Mouse (Mus musculus) embryo, embryonic 11.5 days (tissue): Measurements from ENCODE around the gene Tmx4.
"Not testable (repeated sequence)": the region's sequence is repeated elsewhere in the genome, so short reads cannot be mapped to it uniquely, and the experiment has no call there.

Experiments used
- DNase-seq: peaks from one replicate; pipeline ENCODE4 v3.0.0-alpha.2; 2012; ENCODE audit warnings: low read depth, low spot score

Gene Tmx4

GRCm38 (mm10) chr2:134643514-134644300, at the start of gene Tmx4:
Gene Tmx4 (minus strand): TSS chr2:134644145.
- peak; percentile 97 for DNase-seq

GRCm38 (mm10) chr2:134692125-134692524, 48.2 kb upstream of the Tmx4 start:
- no peak for DNase-seq

- DNase-seq = no peak
These were observed 47.1 kb upstream of the Tmx4 start for GRCm38 (mm10) chr2:134691055-134691454.

GRCm38 (mm10) chr2:134682326-134682725, 38.4 kb upstream of the Tmx4 start:
- no peak for DNase-seq

GRCm38 (mm10) chr2:134681271-134681961, 37.5 kb upstream of the Tmx4 start:
- peak; percentile 19 for DNase-seq

GRCm38 (mm10) chr2:134679567-134679966, 35.6 kb upstream of the Tmx4 start:
- no peak for DNase-seq

GRCm38 (mm10) chr2:134675465-134675864, 31.5 kb upstream of the Tmx4 start:
- no peak for DNase-seq

- peak; percentile 3 for DNase-seq
These were observed 29.7 kb upstream of the Tmx4 start for GRCm38 (mm10) chr2:134673604-134674003.

- DNase-seq = no peak
These were observed 12.5 kb upstream of the Tmx4 start for GRCm38 (mm10) chr2:134656477-134656876.

GRCm38 (mm10) chr2:134654668-134655067, 10.7 kb upstream of the Tmx4 start:
- no peak for DNase-seq

GRCm38 (mm10) chr2:134652759-134653158, 8.8 kb upstream of the Tmx4 start:
- DNase-seq = no peak

GRCm38 (mm10) chr2:134648999-134649398, 5.1 kb upstream of the Tmx4 start:
- DNase-seq = no peak

GRCm38 (mm10) chr2:134645752-134646151, 1.8 kb upstream of the Tmx4 start:
- no peak for DNase-seq

GRCm38 (mm10) chr2:134645166-134645565, 1.2 kb upstream of the Tmx4 start:
- no peak for DNase-seq

- DNase-seq = no peak
These were observed 462 bp upstream of the Tmx4 start for GRCm38 (mm10) chr2:134644301-134644912.

GRCm38 (mm10) chr2:134642377-134642776, 1.6 kb downstream of the Tmx4 start:
- DNase-seq = no peak

GRCm38 (mm10) chr2:134641372-134641771, 2.6 kb downstream of the Tmx4 start:
- DNase-seq = no peak

GRCm38 (mm10) chr2:134640398-134640797, 3.5 kb downstream of the Tmx4 start:
- DNase-seq = no peak

- DNase-seq = not testable (repeated sequence)
These were observed 15.4 kb downstream of the Tmx4 start for GRCm38 (mm10) chr2:134628541-134628940.

- no peak for DNase-seq
These were observed 39.0 kb downstream of the Tmx4 start for GRCm38 (mm10) chr2:134604935-134605334.

- no peak for DNase-seq
These were observed 52.8 kb downstream of the Tmx4 start for GRCm38 (mm10) chr2:134591081-134591694.

- no peak for DNase-seq
These were observed 58.7 kb downstream of the Tmx4 start for GRCm38 (mm10) chr2:134585243-134585642.
